Mouse (Mus musculus): ENCODE data around the gene Ints2.
A peak's percentile ranks its signal among the peaks of the same experiment; 100 is the strongest.
"Not testable (repeated sequence)": the region's sequence is repeated elsewhere in the genome, so short reads cannot be mapped to it uniquely, and the experiment has no call there.

Gene Ints2

GRCm38 (mm10) chr11:86257460-86258076 lies at the start of gene Ints2:
TSS of gene Ints2 (minus strand) at chr11:86257575.
- peak; percentile 95 for DNase-seq (ENCODE audit: low spot score)

GRCm38 (mm10) chr11:86292201-86292600 lies 34.8 kb upstream of the Ints2 start:
- DNase-seq (ENCODE audit: low spot score): not testable (repeated sequence)

- no peak for DNase-seq (ENCODE audit: low spot score)
Measured at GRCm38 (mm10) chr11:86291714-86292113, 34.3 kb upstream of the Ints2 start.

GRCm38 (mm10) chr11:86285729-86286128 lies 28.4 kb upstream of the Ints2 start:
- no peak for DNase-seq (ENCODE audit: low spot score)

- no peak for DNase-seq (ENCODE audit: low spot score)
Measured at GRCm38 (mm10) chr11:86278442-86279102, 21.2 kb upstream of the Ints2 start.

DNA sequence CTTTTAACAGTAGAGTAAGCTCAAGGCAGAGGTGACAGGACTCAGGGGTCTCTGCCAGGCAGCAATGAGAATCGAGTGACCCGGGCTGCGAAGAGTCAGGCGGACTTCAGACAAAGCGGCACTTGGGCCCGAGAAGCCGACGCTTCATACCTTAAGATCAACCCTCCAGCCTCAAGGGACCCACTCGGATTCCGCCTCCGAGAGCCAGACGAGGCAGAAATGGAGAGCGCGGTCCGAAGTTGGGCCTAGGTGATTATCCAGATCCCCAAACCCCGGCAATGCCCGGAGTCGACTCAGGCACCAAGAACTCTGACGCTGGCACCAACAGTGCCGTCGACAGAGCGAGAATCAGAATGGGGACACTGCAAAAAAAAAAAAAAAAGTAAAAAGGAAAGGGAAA lies 321 bp downstream of the Ints2 start:
- no peak for DNase-seq (ENCODE audit: low spot score)

DNA sequence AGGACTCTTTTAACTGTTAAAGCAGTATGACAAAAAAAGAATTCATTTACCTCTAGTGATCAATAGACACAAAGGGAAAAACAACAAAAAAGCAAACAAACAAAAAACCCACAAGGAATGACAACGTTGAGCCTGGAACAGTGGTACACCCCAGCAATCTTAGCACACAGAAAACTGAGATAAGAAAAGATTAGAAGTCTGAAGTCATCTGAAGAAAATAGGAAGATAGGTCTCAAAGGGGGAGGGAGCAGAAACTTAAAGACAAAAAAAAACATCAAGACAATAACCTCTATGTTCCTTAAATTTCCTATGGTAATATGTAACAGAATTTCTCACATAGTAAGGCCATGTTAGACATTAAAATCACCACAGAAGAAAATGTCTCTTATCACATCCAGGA lies 4.0 kb downstream of the Ints2 start:
- no peak for DNase-seq (ENCODE audit: low spot score)

DNA sequence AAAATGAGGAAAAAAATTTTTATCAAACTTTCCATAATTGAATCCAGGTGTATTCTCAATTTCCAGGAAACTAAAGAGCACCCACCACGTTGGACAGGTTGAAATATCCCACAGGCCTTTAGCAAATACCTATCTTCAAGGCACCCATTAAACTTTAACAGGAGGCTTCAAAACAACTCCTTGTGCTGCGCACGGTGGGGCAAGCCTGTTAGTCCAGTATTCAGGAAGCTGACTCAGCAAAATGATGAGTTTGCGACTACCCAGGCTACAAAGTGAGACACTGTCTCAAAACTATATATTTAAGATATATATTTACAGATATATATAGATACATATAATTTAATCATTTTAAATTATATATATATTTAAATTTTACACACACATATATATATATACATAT lies 24.9 kb downstream of the Ints2 start:
- no peak for DNase-seq (ENCODE audit: low spot score)

DNA sequence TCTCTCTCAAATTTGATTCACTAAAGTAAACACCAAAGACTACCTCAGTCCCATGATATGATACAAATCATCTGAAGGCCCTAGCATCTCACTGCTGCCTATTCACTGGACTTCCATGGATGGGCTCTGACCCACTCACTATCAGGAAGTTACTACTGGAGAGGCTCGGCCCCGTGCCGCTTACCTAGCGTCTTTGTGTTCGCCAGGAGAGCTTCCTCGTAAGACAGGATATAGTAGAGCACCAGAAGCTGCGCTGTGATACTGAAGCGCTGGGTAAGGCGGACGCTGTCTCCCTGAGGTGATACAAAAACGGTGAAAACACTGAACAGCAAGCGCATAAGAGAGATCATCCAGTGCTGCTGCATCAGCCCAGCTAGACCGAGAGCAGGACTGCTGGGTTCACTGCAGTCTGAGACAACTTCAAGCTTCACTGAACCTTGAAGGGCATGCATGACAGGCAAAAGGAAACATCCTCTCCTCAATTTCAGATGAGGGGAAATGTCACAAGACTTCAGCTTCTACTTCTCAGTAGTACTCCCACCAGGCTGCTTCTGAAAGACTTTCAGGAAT lies 25.5 kb downstream of the Ints2 start:
- no peak for DNase-seq (ENCODE audit: low spot score)

DNA sequence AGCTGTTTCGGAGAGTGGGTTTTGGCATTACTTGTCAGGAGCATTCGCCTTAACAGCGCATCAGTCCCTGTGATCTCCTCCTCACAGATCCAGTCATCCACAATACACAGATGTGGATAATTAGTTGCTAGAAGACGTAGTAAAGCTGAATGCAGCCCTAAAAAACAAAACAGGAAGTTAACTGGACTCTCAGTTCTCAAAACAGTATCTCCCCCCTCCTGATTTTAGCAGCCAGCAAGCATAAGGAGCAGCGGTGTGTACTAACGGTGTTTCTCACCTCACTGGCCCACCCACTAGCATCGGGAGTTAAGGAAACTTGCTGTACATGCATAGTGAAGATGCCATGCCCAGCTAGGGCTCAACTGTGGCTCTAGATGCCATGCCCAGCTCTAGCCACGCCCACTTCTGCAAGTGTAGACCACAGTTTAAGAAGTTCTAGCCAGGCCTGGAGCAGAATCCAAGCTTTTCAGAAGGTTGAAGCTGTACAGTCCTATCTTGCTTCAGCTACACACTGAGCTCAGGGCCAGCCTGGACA lies 30.7 kb downstream of the Ints2 start:
- no peak for DNase-seq (ENCODE audit: low spot score)

DNA sequence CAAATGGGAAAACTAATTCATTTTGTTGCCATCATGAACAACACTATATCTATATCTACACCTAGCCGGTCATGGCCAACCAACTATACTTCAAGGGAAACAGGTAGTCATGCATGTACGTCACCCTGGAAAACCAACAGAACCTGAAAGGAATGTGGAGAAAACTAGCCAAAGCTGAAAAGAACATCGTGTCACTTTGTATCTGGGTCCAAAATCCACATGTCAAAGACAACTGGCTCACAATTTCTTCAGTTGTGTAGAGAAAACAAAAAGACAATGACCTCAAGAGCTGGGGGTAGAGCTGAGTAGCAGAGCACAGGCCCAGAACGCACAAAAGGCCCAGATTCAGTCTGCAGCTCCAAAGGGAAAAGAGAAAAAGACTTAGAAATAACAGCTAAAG lies 31.6 kb downstream of the Ints2 start:
- DNase-seq (ENCODE audit: low spot score): no peak

DNA sequence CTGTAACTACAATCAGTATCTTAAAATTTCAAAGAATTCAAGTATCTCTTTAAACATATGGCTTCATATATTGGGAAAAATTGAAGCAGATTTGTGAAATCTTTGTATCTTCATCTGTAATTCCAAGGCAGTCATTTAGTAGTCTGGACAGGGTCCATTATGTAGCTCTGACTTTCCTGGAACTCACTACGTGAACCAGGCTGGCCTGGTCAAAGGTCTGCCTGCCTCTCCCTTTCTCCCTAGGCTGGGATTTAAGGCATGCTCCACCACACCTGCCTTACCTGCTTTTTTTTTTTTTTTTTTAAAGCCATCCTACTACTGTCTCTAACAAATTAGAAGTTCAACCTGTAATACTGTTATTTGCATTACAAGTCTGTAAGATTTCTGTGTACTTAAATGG lies 45.6 kb downstream of the Ints2 start:
- DNase-seq (ENCODE audit: low spot score): no peak

- no peak for DNase-seq (ENCODE audit: low spot score)
Measured at GRCm38 (mm10) chr11:86209123-86209522, 48.3 kb downstream of the Ints2 start.

DNA sequence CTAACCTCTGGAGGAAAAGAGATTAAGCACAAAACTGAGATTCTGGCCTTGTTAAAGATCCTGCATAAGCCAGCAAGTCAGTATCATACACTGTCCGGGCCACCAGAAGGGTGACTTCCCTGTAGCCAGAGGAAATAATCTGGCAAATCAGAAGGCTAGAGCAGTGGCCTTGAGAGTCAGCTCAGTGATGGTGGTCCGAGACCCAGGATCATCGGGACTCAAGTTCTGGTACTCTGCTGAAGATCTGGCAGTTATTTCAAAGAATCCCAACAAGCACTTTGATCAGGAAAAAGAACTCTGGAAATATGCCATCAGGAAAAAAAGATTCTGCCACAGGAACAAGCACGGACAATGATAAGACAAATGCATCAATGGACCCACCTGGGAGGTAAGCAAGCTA lies 51.5 kb downstream of the Ints2 start:
- DNase-seq (ENCODE audit: low spot score): no peak

- DNase-seq (ENCODE audit: low spot score): no peak
Measured at GRCm38 (mm10) chr11:86205031-86205430, 52.3 kb downstream of the Ints2 start.

DNA sequence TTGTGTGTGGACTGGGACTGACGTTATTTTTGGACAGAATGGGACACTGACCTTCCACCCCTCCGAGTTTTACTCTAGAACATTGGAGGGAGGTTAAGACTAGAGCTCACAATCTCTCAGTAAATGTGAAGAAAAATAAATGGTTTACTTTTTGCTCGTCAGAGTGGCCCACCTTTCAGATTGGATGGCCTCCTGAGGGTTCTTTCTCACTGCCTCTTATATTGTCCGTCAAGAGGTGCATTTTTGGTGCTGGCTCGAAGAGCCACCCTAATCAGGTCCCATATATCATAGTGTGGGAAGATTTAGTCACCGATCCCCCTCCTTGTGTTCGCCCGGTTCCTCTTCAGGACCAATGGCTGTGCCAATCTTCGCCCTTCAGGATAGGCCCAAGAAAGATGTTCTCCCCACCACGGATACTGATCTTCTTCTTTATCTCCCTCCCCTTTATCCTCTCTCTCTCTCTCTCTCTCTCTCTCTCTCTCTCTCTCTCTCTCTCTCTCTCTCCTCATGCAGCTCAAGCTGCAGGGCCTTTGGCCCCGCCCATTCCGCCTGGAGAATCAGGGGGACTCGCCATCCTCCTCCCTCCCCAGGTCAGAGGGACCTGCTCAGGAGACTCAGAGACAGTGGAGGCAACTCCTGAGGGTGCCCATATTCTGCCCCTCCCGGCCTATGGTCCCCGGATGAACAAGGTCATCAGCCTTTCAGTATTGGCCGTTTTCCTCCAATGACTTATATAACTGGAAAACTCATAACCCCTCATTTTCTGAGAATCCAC lies 55.3 kb downstream of the Ints2 start:
- DNase-seq (ENCODE audit: low spot score): no peak

DNA sequence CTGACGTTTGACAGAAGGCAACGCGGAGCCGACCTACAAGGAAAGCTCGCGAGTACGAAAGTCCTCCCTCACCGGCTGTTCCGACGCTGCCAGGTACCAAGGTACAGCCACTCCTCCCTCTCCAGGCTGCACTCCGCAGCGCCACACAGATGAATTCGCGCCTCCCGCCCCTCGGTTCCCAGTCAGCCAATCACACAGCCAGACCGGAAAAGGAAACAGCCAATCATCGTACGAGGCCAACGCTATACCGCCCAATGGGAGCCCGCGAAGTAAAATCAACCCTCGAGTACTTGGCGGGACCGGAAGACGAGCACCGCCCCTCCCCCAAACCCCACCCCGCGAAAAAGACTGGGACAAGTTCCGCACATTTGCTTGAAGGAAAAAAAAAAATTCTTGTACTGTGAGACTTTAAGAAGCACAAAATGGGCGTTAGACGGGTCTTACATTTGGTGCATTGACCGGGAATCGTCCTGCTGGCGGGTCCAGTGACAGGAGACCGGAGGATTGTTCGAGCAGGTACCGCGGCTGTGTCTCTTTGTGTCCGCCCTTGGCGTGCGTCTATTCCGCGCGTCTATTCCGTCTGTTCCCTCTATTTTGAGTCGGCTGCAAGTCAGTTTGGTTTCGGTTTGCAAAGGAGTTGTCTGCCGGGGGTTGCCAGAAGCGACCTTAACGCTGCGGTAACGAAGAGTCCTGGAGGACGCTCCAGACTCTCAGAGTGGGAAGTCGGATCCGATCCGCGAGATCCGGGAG lies 56.2 kb downstream of the Ints2 start, which contains the start of gene Brip1:
Gene Brip1, minus strand, starts transcription at position 157 of the 750 bp plus-strand sequence.
- peak; percentile 82 for DNase-seq (ENCODE audit: low spot score)

- no peak for DNase-seq (ENCODE audit: low spot score)
Measured at GRCm38 (mm10) chr11:86200460-86201021, 56.8 kb downstream of the Ints2 start.

GRCm38 (mm10) chr11:86199733-86200132 lies 57.6 kb downstream of the Ints2 start:
- no peak for DNase-seq (ENCODE audit: low spot score)

DNA sequence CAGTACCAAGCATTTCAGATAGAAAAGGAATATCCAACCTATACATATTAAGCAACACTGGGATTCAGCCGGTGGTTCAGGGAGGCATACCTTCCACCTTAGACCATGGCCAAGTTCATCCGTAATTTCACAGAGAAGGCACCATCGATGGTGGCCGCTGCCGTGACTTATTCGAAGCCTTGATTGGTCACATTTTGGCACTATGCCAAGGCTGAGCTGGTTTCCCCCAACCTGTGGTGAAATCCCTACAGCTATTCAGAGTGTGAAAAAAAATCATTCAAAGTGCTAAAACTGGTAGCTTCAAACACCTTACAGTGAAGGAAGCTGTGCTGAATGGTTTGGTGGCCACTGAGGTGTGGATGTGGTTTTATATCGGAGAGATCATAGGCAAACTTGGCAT lies 72.2 kb downstream of the Ints2 start:
- not testable (repeated sequence) for DNase-seq (ENCODE audit: low spot score)

DNA sequence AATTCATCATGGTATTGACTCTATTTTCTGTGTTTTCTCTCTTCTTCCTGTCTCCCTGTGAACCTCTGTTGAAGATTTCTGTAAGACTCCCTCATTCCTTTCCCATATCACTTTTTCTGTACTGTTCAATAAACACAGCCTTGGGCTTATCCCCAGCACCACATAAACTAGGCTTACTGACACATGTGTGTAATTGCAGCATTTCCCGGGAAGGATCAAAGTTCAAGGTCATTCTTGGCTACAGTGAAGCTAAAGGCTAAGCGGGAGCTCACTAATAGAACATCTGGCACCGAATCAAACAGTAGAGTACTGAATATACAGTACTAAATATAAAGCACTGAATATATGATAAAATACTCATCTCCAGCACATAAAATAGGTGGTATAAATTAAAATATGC lies 81.5 kb downstream of the Ints2 start:
- DNase-seq (ENCODE audit: low spot score): no peak

Data from ovary, postnatal 14 days (tissue).